Mouse (Mus musculus) liver, embryonic 14.5 days (tissue): ENCODE measurements around the gene Pck2. TPM values are rescaled to one million over a fixed set of nuclear protein-coding genes. Genes with fewer than 3 reads are reported as not detected.

Experiments
- ATAC-seq: fragments of 200-750 bp; cut with Nextera tagmentation; 2 replicates; pipeline ENCODE4 v1.8.0; 2017; ENCODE audit warnings: moderate number of reproducible peaks, mild to moderate bottlenecking, moderate library complexity; ENCODE audit not compliant: insufficient read depth
- DNase-seq, 3 experiments: peaks; one replicate each; pipeline ENCODE4 v3.0.0-alpha.2; 2012 to 2013; ENCODE audit warnings: low read depth in 3 of 3, low spot score in 3 of 3
- H3K27ac ChIP-seq: fragments of 300-500 bp; sonication (generic); 2 replicates; pipeline ENCODE4 v1.5.1; 2014; ENCODE audit warnings: moderate library complexity, mild to moderate bottlenecking, control low read depth, inconsistent platforms
- H3K27me3 ChIP-seq: fragments of 300-500 bp; sonication (generic); 2 replicates; pipeline ENCODE4 v1.6.1; 2014; ENCODE audit warnings: mild to moderate bottlenecking, low read length, moderate library complexity; ENCODE audit not compliant: control insufficient read depth, insufficient read depth
- H3K36me3 ChIP-seq: fragments of 300-500 bp; sonication (generic); replicated peaks from 2 replicates; pipeline ENCODE4 v1.6.1; 2014; ENCODE audit warnings: low read depth; ENCODE audit not compliant: control insufficient read depth, insufficient read depth
- H3K4me1 ChIP-seq, 2 experiments: fragments of 200-500 bp in 1 of 2; fragments of 300-500 bp in 1 of 2; sonication (generic) in 1 of 2; replicated peaks; 2 replicates each; pipeline ENCODE4 v1.6.1; 2012 to 2014; ENCODE audit warnings: antibody characterized with exemption in 1 of 2, inconsistent platforms in 1 of 2, low read length in 1 of 2; ENCODE audit not compliant: control insufficient read depth in 2 of 2, insufficient read depth in 2 of 2
- H3K4me2 ChIP-seq: fragments of 300-500 bp; sonication (generic); 2 replicates; pipeline ENCODE4 v1.6.1; 2014; ENCODE audit warnings: low read depth, mild to moderate bottlenecking, control low read depth, moderate library complexity
- H3K4me3 ChIP-seq, 2 experiments: fragments of 200-500 bp in 1 of 2; fragments of 300-500 bp in 1 of 2; sonication (generic) in 1 of 2; 2 replicates each; pipeline ENCODE4 v1.5.1; 2012 to 2014; ENCODE audit warnings: low read depth in 2 of 2, low read length in 2 of 2, mild to moderate bottlenecking in 2 of 2, control low read depth in 1 of 2, inconsistent platforms in 1 of 2, moderate library complexity in 1 of 2; ENCODE audit not compliant: insufficient read depth in 1 of 2
- H3K9ac ChIP-seq: fragments of 300-500 bp; sonication (generic); replicated peaks from 2 replicates; pipeline ENCODE4 v1.6.1; 2014; ENCODE audit warnings: mild to moderate bottlenecking, control low read depth, moderate library complexity
- H3K9me3 ChIP-seq: fragments of 300-500 bp; sonication (generic); 2 replicates; pipeline ENCODE4 v1.6.1; 2016; ENCODE audit warnings: low read length, mixed read lengths; ENCODE audit not compliant: control insufficient read depth
- CTCF ChIP-seq: IDR thresholded peaks from 2 replicates; pipeline ENCODE4 v1.5.1; 2016; ENCODE audit warnings: antibody characterized with exemption, low read depth, control low read depth
- EP300 ChIP-seq: IDR thresholded peaks from 2 replicates; pipeline ENCODE4 v1.6.1; 2016; ENCODE audit warnings: antibody characterized with exemption, low read depth
- WGBS: fragments of 180-500 bp; shearing (Covaris S2); extraction: QIAGEN DNeasy Blood & Tissue Kit; methylation state at CpG from one replicate; pipeline ENCODE4 v1.1.7; 2014; ENCODE audit not compliant: insufficient replicate concordance; 5-methylcytosine and 5-hydroxymethylcytosine counted together
- polyA plus RNA-seq, 2 experiments: library from polyadenylated mRNA; depleted of rRNA in 1 of 2; stranded (reverse) in 1 of 2; unstranded in 1 of 2; fragments of >200 nt; fragmentation: Nextera tagmentation in 1 of 2; extraction: Ambion mirVana in 1 of 2; gene quantifications; 2 replicates each; pipeline versions ENCODE4 v1.2.1 to v1.2.3; 2012 to 2014

Pck2 gene
- polyA plus RNA-seq, 2 experiments = 15.6 to 21.9 TPM

DNA sequence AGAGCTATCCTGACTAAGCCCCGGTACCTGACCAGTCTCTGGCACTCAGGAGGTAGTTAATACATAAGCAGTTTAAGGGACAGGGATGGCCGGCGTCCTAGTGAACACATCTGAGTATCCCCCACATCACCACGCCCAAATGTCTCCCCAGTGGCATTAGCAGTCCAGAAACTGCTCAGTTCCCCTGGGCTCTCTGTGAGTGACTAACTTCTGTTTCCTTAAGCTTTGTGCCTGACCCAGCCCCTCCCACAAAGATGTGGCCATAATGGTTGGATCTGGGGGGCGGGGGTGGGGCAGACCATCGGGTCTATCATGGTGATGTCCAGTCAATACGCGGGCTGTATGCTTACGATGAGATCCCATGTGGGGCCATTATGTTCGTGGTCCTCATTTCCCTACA is 30.5 kb upstream of the Pck2 start:
- TF ChIP-seq EP300 = no peak
- TF ChIP-seq CTCF = no peak
- Histone ChIP-seq H3K27ac (no peak overlapping the region), H3K9me3 (no peaks in the 10 kb centered on the region), H3K9ac (no peak overlapping the region), H3K4me2 (no peak overlapping the region), H3K36me3 (no peaks in the 10 kb centered on the region), H3K4me3 (no peak overlapping the region), H3K4me1 (peaks cover 5 to 10% of the 10 kb centered on the region in 2 experiments; a peak in 3 of 4 replicates), H3K27me3 (peaks cover 11% of the 10 kb centered on the region)
- DNase-seq (no peak), ATAC-seq (no peak)
- 70% methylated on average over 10 of the region's 10 CpGs for WGBS

DNA sequence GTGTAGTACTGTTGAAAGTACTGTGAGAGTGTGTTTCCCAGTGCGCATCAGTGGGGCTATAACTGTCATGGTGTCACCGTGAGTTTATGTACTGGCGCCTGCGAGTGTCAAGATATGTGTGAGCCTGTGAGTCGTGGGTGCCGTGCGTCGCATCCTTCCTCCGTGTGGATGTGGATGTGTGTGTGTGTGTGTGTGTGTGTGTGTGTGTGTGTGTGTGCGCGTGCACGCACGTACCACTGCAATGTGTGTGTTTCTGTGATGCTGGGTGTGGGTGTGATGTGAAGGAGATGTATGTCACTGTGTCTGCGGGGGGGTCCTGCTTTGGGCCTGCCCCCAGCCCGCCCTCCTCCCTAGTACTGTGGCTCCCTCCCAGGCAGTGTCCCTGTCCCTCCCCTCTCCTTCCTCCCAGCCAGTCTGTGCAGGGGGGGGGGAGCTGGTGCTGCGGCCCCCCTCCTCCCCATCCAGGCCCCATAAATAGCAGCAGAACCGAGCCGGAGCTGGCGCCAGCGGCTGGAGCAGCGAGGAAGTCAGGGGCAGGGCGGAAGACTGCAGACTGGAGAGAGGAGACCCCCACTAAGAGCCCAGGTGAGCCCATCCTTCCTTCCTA is 29.8 kb upstream of the Pck2 start, which contains the start of gene Cpne6:
Gene Cpne6, plus strand, starts transcription at position 321 of the 607 bp plus-strand sequence.
- Histone ChIP-seq H3K36me3 (no peaks in the 10 kb centered on the region), H3K9me3 (no peaks in the 10 kb centered on the region), H3K27me3 (peaks cover 11% of the 10 kb centered on the region), H3K27ac (no peak within 1 kb of the TSS), H3K4me2 (no peak within 1 kb of the TSS), H3K4me1 (peaks cover 5 to 10% of the 10 kb centered on the region in 2 experiments; a peak in 3 of 4 replicates), H3K9ac (no peak within 1 kb of the TSS), H3K4me3 (no peak within 1 kb of the TSS)
- no peak for ATAC-seq
- WGBS = 60% methylated on average over 22 of the region's 22 CpGs
- TF ChIP-seq EP300 (no peak), CTCF (no peak)
- no peak for DNase-seq

DNA sequence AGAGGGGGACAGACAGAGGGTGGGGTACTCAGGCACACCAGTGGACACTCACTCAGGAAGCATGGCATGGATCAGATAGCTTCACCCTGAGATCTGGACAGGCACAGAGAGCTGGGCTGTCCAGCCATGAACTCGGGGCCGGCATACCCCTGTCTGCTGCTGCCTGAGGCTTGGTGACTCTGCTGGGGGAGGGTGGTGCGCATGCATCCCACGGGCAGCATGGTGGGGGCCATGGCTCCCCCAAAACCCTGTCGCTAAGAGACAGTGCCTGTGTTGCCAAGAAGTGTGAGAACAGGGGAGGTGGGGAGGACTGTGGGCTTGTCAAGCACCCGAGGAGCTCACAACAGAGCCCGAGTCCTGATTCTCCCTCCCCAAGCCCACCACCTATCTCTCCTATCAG is 29.0 kb upstream of the Pck2 start:
- TF ChIP-seq EP300 (no peak), CTCF (no peak)
- Histone ChIP-seq H3K9ac (no peak overlapping the region), H3K4me1 (peaks cover 5 to 10% of the 10 kb centered on the region in 2 experiments; a peak in 3 of 4 replicates), H3K9me3 (no peaks in the 10 kb centered on the region), H3K36me3 (no peaks in the 10 kb centered on the region), H3K4me3 (no peak overlapping the region), H3K27ac (no peak overlapping the region), H3K4me2 (no peak overlapping the region), H3K27me3 (peaks cover 11% of the 10 kb centered on the region)
- ATAC-seq (no peak), DNase-seq (no peak)
- 34% methylated on average over 7 of the region's 7 CpGs for WGBS

DNA sequence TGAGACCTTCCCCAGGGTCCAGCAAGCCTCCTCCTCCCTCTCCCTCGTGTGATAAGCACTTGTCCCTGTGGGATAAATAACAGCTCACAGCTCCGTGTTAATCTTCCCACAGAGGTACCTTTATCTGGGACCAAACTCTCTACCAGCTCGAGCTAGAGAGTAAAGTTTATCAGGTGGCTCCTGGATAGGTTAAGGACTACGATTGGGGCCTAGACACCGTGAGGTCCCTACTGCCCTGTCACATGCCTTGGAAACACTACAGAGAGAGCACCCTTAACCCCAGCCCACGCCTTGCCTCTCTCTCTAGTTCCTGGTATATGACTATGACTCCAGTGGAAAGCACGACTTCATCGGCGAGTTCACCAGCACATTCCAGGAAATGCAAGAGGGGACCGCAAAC is 26.1 kb upstream of the Pck2 start:
- Histone ChIP-seq H3K4me1 (peaks cover 5 to 10% of the 10 kb centered on the region in 2 experiments; a peak in 3 of 4 replicates), H3K27ac (no peak overlapping the region), H3K27me3 (peaks cover 20% of the 10 kb centered on the region), H3K9me3 (no peaks in the 10 kb centered on the region), H3K4me2 (no peak overlapping the region), H3K4me3 (no peak overlapping the region), H3K36me3 (no peaks in the 10 kb centered on the region), H3K9ac (no peak overlapping the region)
- 24% methylated on average over 10 of the region's 10 CpGs for WGBS
- TF ChIP-seq CTCF (no peak), EP300 (no peak)
- DNase-seq = no peak
- ATAC-seq = peak; percentile 76

DNA sequence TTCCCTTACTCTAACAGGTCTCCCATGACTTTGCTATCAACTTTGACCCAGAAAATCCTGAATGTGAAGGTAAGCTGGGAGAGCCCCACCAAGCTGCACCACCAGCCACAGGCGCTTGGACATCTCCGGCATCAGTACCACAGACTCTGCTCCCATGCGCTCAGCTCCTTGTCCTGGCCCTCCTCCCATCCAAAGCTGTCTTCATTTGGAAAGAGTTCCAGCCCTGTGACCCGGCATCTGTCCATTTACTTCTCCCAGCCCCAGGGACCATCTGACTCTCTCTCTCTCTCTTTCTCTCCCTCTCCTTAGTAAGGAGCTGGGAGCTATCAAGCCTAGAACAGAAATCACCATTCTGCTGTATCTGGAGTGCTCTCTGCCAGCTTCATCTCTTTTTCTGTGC is 24.2 kb upstream of the Pck2 start:
- DNase-seq (no peak), ATAC-seq (no peak)
- 90% methylated on average over 4 of the region's 4 CpGs for WGBS
- Histone ChIP-seq H3K9me3 (no peaks in the 10 kb centered on the region), H3K36me3 (no peaks in the 10 kb centered on the region), H3K9ac (no peak overlapping the region), H3K4me3 (no peak overlapping the region), H3K4me2 (no peak overlapping the region), H3K27ac (no peak overlapping the region), H3K4me1 (peaks cover 5 to 10% of the 10 kb centered on the region in 2 experiments; a peak in 3 of 4 replicates), H3K27me3 (peaks cover 38% of the 10 kb centered on the region)
- TF ChIP-seq EP300 (no peak), CTCF (no peak)
